Mouse (Mus musculus) adrenal gland, postnatal 25 days (tissue): ENCODE data around the gene Polr2e. TPM values are rescaled to one million over a fixed set of nuclear protein-coding genes. Genes with fewer than 3 reads are reported as not detected.
A peak's percentile ranks its signal among the peaks of the same experiment; 100 is the strongest.

Source experiments
- DNase-seq: peaks from one replicate; pipeline ENCODE4 v3.0.0; 2021; ENCODE audit warnings: mixed read lengths
- long read RNA-seq: library from polyadenylated mRNA; stranded (forward); transcript quantifications from one replicate; pipeline ENCODE4 v2.0.0, GENCODE M21; 2021
- total RNA-seq: library from RNA; stranded (reverse); gene quantifications from 2 replicates; pipeline ENCODE4 v1.2.3, GENCODE M21; 2021

The Polr2e gene
- total RNA-seq = 84.3 and 101 TPM in 2 replicates
- long read RNA-seq, transcript Polr2e-205 (6 exons, 900 nt) = minor isoform, 7 of 118 reads
- long read RNA-seq, transcript Polr2e-201 (7 exons, 1,148 nt) = major isoform, 108 of 118 reads
- long read RNA-seq, partial matches to known transcripts = 3 of 118 reads
- long read RNA-seq, other reads (novel, unspliced or antisense) = 0 of 118 reads

GRCm38 (mm10) chr10:80039559-80039979 is at the start of gene Polr2e:
Gene Polr2e (minus strand): TSS chr10:80039795.
- peak; percentile 96 for DNase-seq

GRCm38 (mm10) chr10:80089146-80089545 is 49.6 kb upstream of the Polr2e start:
- no peak for DNase-seq

- no peak for DNase-seq
Observed at GRCm38 (mm10) chr10:80087483-80087882, 47.9 kb upstream of the Polr2e start.

- peak; percentile 49 for DNase-seq
Observed at GRCm38 (mm10) chr10:80086847-80087246, 47.3 kb upstream of the Polr2e start.

- DNase-seq = peak; percentile 50
Observed at GRCm38 (mm10) chr10:80084817-80085487, 45.4 kb upstream of the Polr2e start.

- DNase-seq = no peak
Observed at GRCm38 (mm10) chr10:80081075-80081474, 41.5 kb upstream of the Polr2e start.

GRCm38 (mm10) chr10:80080396-80081070 is 40.9 kb upstream of the Polr2e start:
- DNase-seq = no peak

GRCm38 (mm10) chr10:80078366-80078765 is 38.8 kb upstream of the Polr2e start:
- DNase-seq = no peak

- DNase-seq = no peak
Observed at GRCm38 (mm10) chr10:80077312-80077711, 37.7 kb upstream of the Polr2e start.

- no peak for DNase-seq
Observed at GRCm38 (mm10) chr10:80076386-80076785, 36.8 kb upstream of the Polr2e start.

- DNase-seq = no peak
Observed at GRCm38 (mm10) chr10:80075924-80076323, 36.3 kb upstream of the Polr2e start.

GRCm38 (mm10) chr10:80074813-80075601 is 35.4 kb upstream of the Polr2e start:
- DNase-seq = peak; percentile 78

GRCm38 (mm10) chr10:80072623-80073489 is 33.3 kb upstream of the Polr2e start:
- DNase-seq = no peak

GRCm38 (mm10) chr10:80071516-80071900 is 31.9 kb upstream of the Polr2e start:
- no peak for DNase-seq

GRCm38 (mm10) chr10:80070837-80071515 is 31.4 kb upstream of the Polr2e start:
- DNase-seq = peak; percentile 95

GRCm38 (mm10) chr10:80069948-80070450 is 30.4 kb upstream of the Polr2e start:
- no peak for DNase-seq

GRCm38 (mm10) chr10:80069251-80069650 is 29.7 kb upstream of the Polr2e start:
- DNase-seq = no peak

GRCm38 (mm10) chr10:80063877-80064650 is 24.5 kb upstream of the Polr2e start:
- DNase-seq = no peak

- DNase-seq = peak; percentile 58
Observed at GRCm38 (mm10) chr10:80063104-80063503, 23.5 kb upstream of the Polr2e start.
